Mouse (Mus musculus): ENCODE results near the gene Gm5485. TPM values are rescaled to one million over a fixed set of nuclear protein-coding genes. Genes with fewer than 3 reads are reported as not detected.

Gene Gm5485
- polyA plus RNA-seq, 1 experiment: not detected

GRCm38 (mm10) chr16:48405674-48406403, 6.4 kb downstream of the Gm5485 start:
- Histone ChIP-seq H3K4me1 (ENCODE audit: control insufficient read depth, insufficient read depth, low read length) (peaks cover 2% of the 10 kb centered on the region; the same call in 1 of the 2 replicates), H3K4me3 (ENCODE audit: insufficient read depth, low read depth, low read length) (no peak overlapping the region), H3K27me3 (replicated peaks; ENCODE audit: control insufficient read depth, insufficient read depth, low read length) (no peaks in the 10 kb centered on the region), H3K36me3 (ENCODE audit: control insufficient read depth, insufficient read depth, low read length) (no peaks in the 10 kb centered on the region), H3K27ac (ENCODE audit: insufficient read depth, low read depth, low read length) (no peak overlapping the region)
- WGBS: 38% methylated on average over 10 of the region's 10 CpGs
- TF ChIP-seq CTCF (conservative IDR thresholded peaks at IDR 0.05; ENCODE audit: insufficient read depth, insufficient read length, low read depth, low read length): no peak
- TF ChIP-seq POLR2A (IDR thresholded peaks at IDR 0.05; ENCODE audit: low read depth, low read length): no peak
- peak; percentile 57 for DNase-seq

GRCm38 (mm10) chr16:48404009-48404408, 8.2 kb downstream of the Gm5485 start:
- Histone ChIP-seq H3K4me3 (ENCODE audit: insufficient read depth, low read depth, low read length) (no peak overlapping the region), H3K27ac (ENCODE audit: insufficient read depth, low read depth, low read length) (no peak overlapping the region), H3K36me3 (ENCODE audit: control insufficient read depth, insufficient read depth, low read length) (no peaks in the 10 kb centered on the region), H3K4me1 (ENCODE audit: control insufficient read depth, insufficient read depth, low read length) (peaks cover 2% of the 10 kb centered on the region; the same call in 1 of the 2 replicates), H3K27me3 (replicated peaks; ENCODE audit: control insufficient read depth, insufficient read depth, low read length) (no peaks in the 10 kb centered on the region)
- DNase-seq: no peak
- TF ChIP-seq CTCF (conservative IDR thresholded peaks at IDR 0.05; ENCODE audit: insufficient read depth, insufficient read length, low read depth, low read length) (no peak), POLR2A (IDR thresholded peaks at IDR 0.05; ENCODE audit: low read depth, low read length) (no peak)

GRCm38 (mm10) chr16:48403423-48403822, 8.8 kb downstream of the Gm5485 start:
- H3K27me3 ChIP-seq (replicated peaks; ENCODE audit: control insufficient read depth, insufficient read depth, low read length): no peaks in the 10 kb centered on the region
- 78% methylated on average over 3 of the region's 3 CpGs for WGBS
- no peaks in the 10 kb centered on the region for H3K36me3 ChIP-seq (ENCODE audit: control insufficient read depth, insufficient read depth, low read length)
- no peak overlapping the region for H3K27ac ChIP-seq (ENCODE audit: insufficient read depth, low read depth, low read length)
- TF ChIP-seq POLR2A (IDR thresholded peaks at IDR 0.05; ENCODE audit: low read depth, low read length) (no peak), CTCF (conservative IDR thresholded peaks at IDR 0.05; ENCODE audit: insufficient read depth, insufficient read length, low read depth, low read length) (no peak)
- H3K4me3 ChIP-seq (ENCODE audit: insufficient read depth, low read depth, low read length): no peak overlapping the region
- DNase-seq: no peak
- H3K4me1 ChIP-seq (ENCODE audit: control insufficient read depth, insufficient read depth, low read length): peaks cover 2% of the 10 kb centered on the region; the same call in 1 of the 2 replicates

- H3K4me3 ChIP-seq (ENCODE audit: insufficient read depth, low read depth, low read length): no peak overlapping the region
- WGBS: 37% methylated on average over 4 of the region's 4 CpGs
- H3K27me3 ChIP-seq (replicated peaks; ENCODE audit: control insufficient read depth, insufficient read depth, low read length): no peaks in the 10 kb centered on the region
- no peaks in the 10 kb centered on the region for H3K36me3 ChIP-seq (ENCODE audit: control insufficient read depth, insufficient read depth, low read length)
- H3K4me1 ChIP-seq (ENCODE audit: control insufficient read depth, insufficient read depth, low read length): peaks cover 2% of the 10 kb centered on the region; the same call in 1 of the 2 replicates
- peak; percentile 16 for DNase-seq
- no peak overlapping the region for H3K27ac ChIP-seq (ENCODE audit: insufficient read depth, low read depth, low read length)
- TF ChIP-seq POLR2A (IDR thresholded peaks at IDR 0.05; ENCODE audit: low read depth, low read length) (no peak), CTCF (conservative IDR thresholded peaks at IDR 0.05; ENCODE audit: insufficient read depth, insufficient read length, low read depth, low read length) (no peak)
Observed at GRCm38 (mm10) chr16:48402963-48403362, 9.3 kb downstream of the Gm5485 start.

- no peaks in the 10 kb centered on the region for H3K4me1 ChIP-seq (ENCODE audit: control insufficient read depth, insufficient read depth, low read length)
- no peaks in the 10 kb centered on the region for H3K27me3 ChIP-seq (replicated peaks; ENCODE audit: control insufficient read depth, insufficient read depth, low read length)
- H3K36me3 ChIP-seq (ENCODE audit: control insufficient read depth, insufficient read depth, low read length): no peaks in the 10 kb centered on the region
- no peak overlapping the region for H3K27ac ChIP-seq (ENCODE audit: insufficient read depth, low read depth, low read length)
- WGBS: 50% methylated on average over 2 of the region's 2 CpGs
- H3K4me3 ChIP-seq (ENCODE audit: insufficient read depth, low read depth, low read length): no peak overlapping the region
- DNase-seq: peak; percentile 54
- TF ChIP-seq CTCF (conservative IDR thresholded peaks at IDR 0.05; ENCODE audit: insufficient read depth, insufficient read length, low read depth, low read length) (no peak), POLR2A (IDR thresholded peaks at IDR 0.05; ENCODE audit: low read depth, low read length) (no peak)
Observed at GRCm38 (mm10) chr16:48395278-48395677, 16.9 kb downstream of the Gm5485 start.

- 79% methylated on average over 2 of the region's 2 CpGs for WGBS
Observed at GRCm38 (mm10) chr16:48386982-48387381, 25.2 kb downstream of the Gm5485 start.

GRCm38 (mm10) chr16:48383582-48384257, 28.5 kb downstream of the Gm5485 start:
- WGBS: 59% methylated on average over 3 of the region's 3 CpGs
- no peaks in the 10 kb centered on the region for H3K36me3 ChIP-seq (ENCODE audit: control insufficient read depth, insufficient read depth, low read length)
- H3K27me3 ChIP-seq (replicated peaks; ENCODE audit: control insufficient read depth, insufficient read depth, low read length): no peaks in the 10 kb centered on the region
- no peaks in the 10 kb centered on the region for H3K4me1 ChIP-seq (ENCODE audit: control insufficient read depth, insufficient read depth, low read length)
- no peak overlapping the region for H3K4me3 ChIP-seq (ENCODE audit: insufficient read depth, low read depth, low read length)
- no peak for DNase-seq
- H3K27ac ChIP-seq (ENCODE audit: insufficient read depth, low read depth, low read length): no peak overlapping the region
- no peak for TF ChIP-seq POLR2A (IDR thresholded peaks at IDR 0.05; ENCODE audit: low read depth, low read length)
- TF ChIP-seq CTCF (conservative IDR thresholded peaks at IDR 0.05; ENCODE audit: insufficient read depth, insufficient read length, low read depth, low read length): no peak

More at GRCm38 (mm10) chr16:48386982-48387381, 25.2 kb downstream of the Gm5485 start:
- H3K27me3 ChIP-seq (replicated peaks; ENCODE audit: control insufficient read depth, insufficient read depth, low read length): no peaks in the 10 kb centered on the region
- TF ChIP-seq POLR2A (IDR thresholded peaks at IDR 0.05; ENCODE audit: low read depth, low read length) (no peak), CTCF (conservative IDR thresholded peaks at IDR 0.05; ENCODE audit: insufficient read depth, insufficient read length, low read depth, low read length) (no peak)
- H3K4me1 ChIP-seq (ENCODE audit: control insufficient read depth, insufficient read depth, low read length): no peaks in the 10 kb centered on the region
- no peaks in the 10 kb centered on the region for H3K36me3 ChIP-seq (ENCODE audit: control insufficient read depth, insufficient read depth, low read length)
- no peak for DNase-seq
- H3K4me3 ChIP-seq (ENCODE audit: insufficient read depth, low read depth, low read length): no peak overlapping the region
- no peak overlapping the region for H3K27ac ChIP-seq (ENCODE audit: insufficient read depth, low read depth, low read length)
